Mouse (Mus musculus): ENCODE results near the gene Zfp280d. TPM values are rescaled to one million over a fixed set of nuclear protein-coding genes. Genes with fewer than 3 reads are reported as not detected.

Gene Zfp280d
- polyA plus RNA-seq (2015; fragmentation: Nextera tagmentation; extraction: Ambion mirVana) = 17.9 and 20.7 TPM in 2 replicates

DNA sequence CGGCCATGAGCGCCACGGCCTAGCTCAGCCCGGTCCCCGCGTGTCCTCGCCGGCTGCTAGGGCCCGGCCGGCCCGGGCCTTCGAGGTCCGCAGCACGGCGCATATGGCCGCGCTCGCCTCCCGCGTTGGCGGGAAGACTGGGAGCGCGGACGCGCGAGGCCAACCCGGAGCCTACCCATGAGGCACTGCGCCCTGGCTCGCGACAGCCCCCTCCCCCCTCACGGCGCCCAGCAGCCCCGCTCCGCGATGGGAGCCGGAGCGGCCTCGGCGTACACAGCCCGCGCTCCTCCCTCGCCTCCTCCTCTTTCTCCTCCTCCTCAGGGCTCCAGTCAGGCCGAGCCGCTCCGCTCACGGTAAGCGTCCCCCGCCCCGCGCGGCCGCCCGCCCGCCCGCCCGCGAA, at the start of gene Zfp280d:
Zfp280d (plus strand) TSS at position 184 of the 400 bp plus-strand sequence.
- H3K9ac ChIP-seq (ENCODE audit: low read depth, low read length) = peak within 1 kb of the TSS; percentile 93
- WGBS = under 1% methylated on average over 33 of the region's 57 CpGs
- ATAC-seq = peak; percentile 99

GRCm38 (mm10) chr9:72226536-72226935, 48.1 kb upstream of the Zfp280d start:
- H3K9ac ChIP-seq (ENCODE audit: low read depth, low read length) = no peak overlapping the region
- no peak overlapping the region for H3K4me3 ChIP-seq (ENCODE audit: low read length)
- no peak overlapping the region for H3K4me2 ChIP-seq (ENCODE audit: low read depth, low read length)
- H3K27me3 ChIP-seq (replicated peaks; ENCODE audit: control insufficient read depth, insufficient read depth, low read length) = no peaks in the 10 kb centered on the region
- H3K36me3 ChIP-seq (ENCODE audit: control insufficient read depth, insufficient read depth, low read length) = no peaks in the 10 kb centered on the region
- no peaks in the 10 kb centered on the region for H3K9me3 ChIP-seq (ENCODE audit: control insufficient read depth, low read length)
- H3K4me1 ChIP-seq (ENCODE audit: control insufficient read depth, insufficient read depth, low read length) = no peaks in the 10 kb centered on the region
- no peak for ATAC-seq
- H3K27ac ChIP-seq (ENCODE audit: low read length) = no peak overlapping the region
- WGBS = 64% methylated on average over 6 of the region's 6 CpGs

More for the DNA sequence above, at the start of gene Zfp280d:
- Histone ChIP-seq H3K4me3 (ENCODE audit: low read length) (peak within 1 kb of the TSS; percentile 70), H3K4me1 (ENCODE audit: control insufficient read depth, insufficient read depth, low read length) (peaks cover 7% of the 10 kb centered on the region; the same call in 1 of the 2 replicates), H3K27me3 (replicated peaks; ENCODE audit: control insufficient read depth, insufficient read depth, low read length) (no peaks in the 10 kb centered on the region), H3K4me2 (ENCODE audit: low read depth, low read length) (peak within 1 kb of the TSS; percentile 56), H3K9me3 (ENCODE audit: control insufficient read depth, low read length) (peaks cover 4% of the 10 kb centered on the region; the same call in 1 of the 2 replicates), H3K27ac (ENCODE audit: low read length) (peak within 1 kb of the TSS; percentile 96), H3K36me3 (ENCODE audit: control insufficient read depth, insufficient read depth, low read length) (no peaks in the 10 kb centered on the region)

DNA sequence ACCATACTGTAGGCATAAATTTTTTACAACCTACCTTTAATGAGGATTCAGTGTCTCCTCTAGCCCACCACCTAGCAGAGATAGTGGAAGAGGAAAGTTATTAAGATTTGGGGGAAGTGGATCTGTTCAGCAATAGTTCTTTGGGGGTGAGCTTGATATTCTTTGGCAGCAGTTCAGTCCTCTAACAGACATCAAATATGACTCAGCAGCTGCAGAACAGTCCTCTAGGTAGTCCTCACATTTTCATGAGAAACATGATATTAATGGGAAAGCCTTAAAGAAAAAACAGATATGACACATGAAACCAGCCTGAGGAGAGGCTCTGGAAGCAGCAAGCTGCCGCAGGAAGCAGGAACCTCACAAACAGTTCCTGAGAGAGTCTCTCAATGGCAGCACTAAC, 22.0 kb upstream of the Zfp280d start:
- WGBS = 94% methylated on average over 1 of the region's 1 CpGs
- Histone ChIP-seq H3K4me2 (ENCODE audit: low read depth, low read length) (no peak overlapping the region), H3K4me1 (ENCODE audit: control insufficient read depth, insufficient read depth, low read length) (no peaks in the 10 kb centered on the region), H3K27ac (ENCODE audit: low read length) (no peak overlapping the region), H3K4me3 (ENCODE audit: low read length) (no peak overlapping the region), H3K9ac (ENCODE audit: low read depth, low read length) (no peak overlapping the region), H3K36me3 (ENCODE audit: control insufficient read depth, insufficient read depth, low read length) (no peaks in the 10 kb centered on the region), H3K9me3 (ENCODE audit: control insufficient read depth, low read length) (no peaks in the 10 kb centered on the region; the same call in 1 of the 2 replicates), H3K27me3 (replicated peaks; ENCODE audit: control insufficient read depth, insufficient read depth, low read length) (no peaks in the 10 kb centered on the region)
- ATAC-seq = no peak

DNA sequence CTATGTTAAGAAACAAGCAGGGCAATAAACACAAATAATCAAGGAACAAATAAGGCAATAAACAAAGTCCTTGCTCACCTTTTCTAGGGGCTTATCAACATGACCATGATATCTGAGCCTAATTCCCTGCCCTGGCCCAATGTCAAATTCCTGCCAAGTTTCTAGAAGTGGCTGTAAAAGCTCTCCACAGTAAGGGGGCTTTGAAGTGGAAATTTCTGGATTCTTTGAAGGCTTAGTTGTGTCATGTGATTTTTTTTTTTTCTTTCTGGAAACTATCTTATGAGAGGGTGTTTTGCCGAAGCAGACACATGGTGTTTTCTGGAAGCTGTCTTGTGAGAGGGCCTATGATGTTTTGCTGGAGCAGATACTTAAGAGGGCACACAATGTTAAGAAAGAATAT, 19.4 kb upstream of the Zfp280d start:
- 77% methylated on average over 1 of the region's 1 CpGs for WGBS
- H3K9me3 ChIP-seq (ENCODE audit: control insufficient read depth, low read length) = no peaks in the 10 kb centered on the region; the same call in 1 of the 2 replicates
- no peak overlapping the region for H3K27ac ChIP-seq (ENCODE audit: low read length)
- no peaks in the 10 kb centered on the region for H3K36me3 ChIP-seq (ENCODE audit: control insufficient read depth, insufficient read depth, low read length)
- H3K4me1 ChIP-seq (ENCODE audit: control insufficient read depth, insufficient read depth, low read length) = no peaks in the 10 kb centered on the region
- no peak overlapping the region for H3K9ac ChIP-seq (ENCODE audit: low read depth, low read length)
- no peak for ATAC-seq
- no peak overlapping the region for H3K4me3 ChIP-seq (ENCODE audit: low read length)
- H3K4me2 ChIP-seq (ENCODE audit: low read depth, low read length) = no peak overlapping the region
- H3K27me3 ChIP-seq (replicated peaks; ENCODE audit: control insufficient read depth, insufficient read depth, low read length) = no peaks in the 10 kb centered on the region

- H3K9me3 ChIP-seq (ENCODE audit: control insufficient read depth, low read length) = no peaks in the 10 kb centered on the region; the same call in 1 of the 2 replicates
- 65% methylated on average over 3 of the region's 3 CpGs for WGBS
Observed at GRCm38 (mm10) chr9:72256646-72257045, 18.0 kb upstream of the Zfp280d start.

GRCm38 (mm10) chr9:72260337-72260736, 14.3 kb upstream of the Zfp280d start:
- H3K9me3 ChIP-seq (ENCODE audit: control insufficient read depth, low read length) = peaks cover 2% of the 10 kb centered on the region; the same call in 1 of the 2 replicates
- H3K36me3 ChIP-seq (ENCODE audit: control insufficient read depth, insufficient read depth, low read length) = no peaks in the 10 kb centered on the region
- no peaks in the 10 kb centered on the region for H3K27me3 ChIP-seq (replicated peaks; ENCODE audit: control insufficient read depth, insufficient read depth, low read length)
- H3K27ac ChIP-seq (ENCODE audit: low read length) = no peak overlapping the region
- H3K4me2 ChIP-seq (ENCODE audit: low read depth, low read length) = no peak overlapping the region
- H3K4me1 ChIP-seq (ENCODE audit: control insufficient read depth, insufficient read depth, low read length) = no peaks in the 10 kb centered on the region
- 16% methylated on average over 7 of the region's 7 CpGs for WGBS
- ATAC-seq = peak; percentile 76
- H3K4me3 ChIP-seq (ENCODE audit: low read length) = no peak overlapping the region
- no peak overlapping the region for H3K9ac ChIP-seq (ENCODE audit: low read depth, low read length)

More at GRCm38 (mm10) chr9:72256646-72257045, 18.0 kb upstream of the Zfp280d start:
- no peak overlapping the region for H3K4me3 ChIP-seq (ENCODE audit: low read length)
- no peak overlapping the region for H3K27ac ChIP-seq (ENCODE audit: low read length)
- H3K4me2 ChIP-seq (ENCODE audit: low read depth, low read length) = no peak overlapping the region
- no peak for ATAC-seq
- H3K9ac ChIP-seq (ENCODE audit: low read depth, low read length) = no peak overlapping the region
- no peaks in the 10 kb centered on the region for H3K4me1 ChIP-seq (ENCODE audit: control insufficient read depth, insufficient read depth, low read length)
- no peaks in the 10 kb centered on the region for H3K36me3 ChIP-seq (ENCODE audit: control insufficient read depth, insufficient read depth, low read length)
- H3K27me3 ChIP-seq (replicated peaks; ENCODE audit: control insufficient read depth, insufficient read depth, low read length) = no peaks in the 10 kb centered on the region

DNA sequence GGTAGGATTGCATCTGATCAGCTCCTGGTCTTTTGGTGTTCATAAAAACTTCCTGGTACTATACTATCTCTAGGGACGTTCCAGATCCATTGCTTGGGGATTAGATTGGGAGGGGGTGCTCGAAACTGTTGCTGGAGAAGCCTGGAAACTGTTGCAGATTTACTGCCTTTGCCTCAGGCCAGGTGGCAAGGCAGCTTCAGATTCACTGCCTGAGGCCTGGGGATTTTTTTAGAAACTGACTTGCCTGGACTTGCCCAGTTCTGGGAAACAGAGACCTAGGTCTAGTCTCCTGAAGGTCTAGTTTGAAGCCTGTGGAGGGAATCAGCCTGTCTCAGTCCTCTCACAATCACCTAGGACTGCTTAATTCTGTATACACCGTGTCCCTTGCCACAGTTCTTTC, 9.8 kb upstream of the Zfp280d start:
- Histone ChIP-seq H3K9ac (ENCODE audit: low read depth, low read length) (no peak overlapping the region), H3K27ac (ENCODE audit: low read length) (no peak overlapping the region), H3K4me3 (ENCODE audit: low read length) (no peak overlapping the region), H3K4me2 (ENCODE audit: low read depth, low read length) (no peak overlapping the region), H3K4me1 (ENCODE audit: control insufficient read depth, insufficient read depth, low read length) (no peaks in the 10 kb centered on the region), H3K9me3 (ENCODE audit: control insufficient read depth, low read length) (0 out of 2 replicates have a peak, but pooled peaks cover 2% of the 10 kb centered on the region), H3K36me3 (ENCODE audit: control insufficient read depth, insufficient read depth, low read length) (no peaks in the 10 kb centered on the region), H3K27me3 (replicated peaks; ENCODE audit: control insufficient read depth, insufficient read depth, low read length) (no peaks in the 10 kb centered on the region)
- WGBS = 82% methylated on average over 3 of the region's 3 CpGs
- ATAC-seq = no peak

- H3K9ac ChIP-seq (ENCODE audit: low read depth, low read length) = no peak overlapping the region
- no peak overlapping the region for H3K4me2 ChIP-seq (ENCODE audit: low read depth, low read length)
- H3K9me3 ChIP-seq (ENCODE audit: control insufficient read depth, low read length) = peaks cover 4% of the 10 kb centered on the region; the same call in 1 of the 2 replicates
- WGBS = 90% methylated on average over 1 of the region's 1 CpGs
- H3K4me3 ChIP-seq (ENCODE audit: low read length) = no peak overlapping the region
- no peak overlapping the region for H3K27ac ChIP-seq (ENCODE audit: low read length)
- H3K36me3 ChIP-seq (ENCODE audit: control insufficient read depth, insufficient read depth, low read length) = no peaks in the 10 kb centered on the region
- H3K4me1 ChIP-seq (ENCODE audit: control insufficient read depth, insufficient read depth, low read length) = no peaks in the 10 kb centered on the region
- ATAC-seq = no peak
- no peaks in the 10 kb centered on the region for H3K27me3 ChIP-seq (replicated peaks; ENCODE audit: control insufficient read depth, insufficient read depth, low read length)
Observed at GRCm38 (mm10) chr9:72270146-72270545, 4.5 kb upstream of the Zfp280d start.

DNA sequence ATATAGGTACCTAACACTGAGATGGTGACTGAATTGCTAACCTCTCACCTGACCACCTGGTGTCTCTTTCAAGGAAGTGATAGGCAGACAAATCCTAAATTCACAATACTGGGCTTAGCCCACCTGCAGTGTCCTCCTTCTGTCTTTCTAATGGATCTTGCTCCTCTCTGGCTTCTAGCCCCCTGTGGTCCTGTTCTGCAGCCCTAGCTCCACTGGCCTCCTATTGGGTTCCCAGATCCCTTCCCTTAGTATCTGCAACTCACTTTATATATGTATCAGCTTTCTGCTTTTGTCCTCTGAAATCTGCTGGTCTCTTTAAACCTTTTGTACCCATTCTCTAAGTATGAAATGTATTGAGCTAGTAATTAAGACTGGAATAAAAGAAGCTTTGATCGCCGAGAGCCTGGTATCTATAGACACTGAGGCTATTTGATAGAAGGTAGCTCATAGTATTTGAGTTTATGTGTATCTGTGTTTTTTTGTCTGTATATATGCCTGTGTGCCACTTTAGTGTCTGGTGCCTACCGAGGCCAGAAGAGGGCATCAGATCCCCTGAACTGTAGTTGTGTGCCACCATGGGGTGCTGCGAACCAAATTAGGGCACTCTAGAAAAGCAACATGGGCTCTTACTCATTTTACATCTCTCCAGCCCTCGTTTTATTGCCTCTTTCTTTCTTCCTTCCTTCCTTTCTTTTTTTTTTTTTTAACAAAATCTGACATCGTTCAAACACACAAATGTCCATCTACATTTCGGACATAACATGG, 832 bp upstream of the Zfp280d start:
- Histone ChIP-seq H3K27me3 (replicated peaks; ENCODE audit: control insufficient read depth, insufficient read depth, low read length) (no peaks in the 10 kb centered on the region), H3K27ac (ENCODE audit: low read length) (no peak overlapping the region), H3K36me3 (ENCODE audit: control insufficient read depth, insufficient read depth, low read length) (no peaks in the 10 kb centered on the region), H3K4me1 (ENCODE audit: control insufficient read depth, insufficient read depth, low read length) (peaks cover 7% of the 10 kb centered on the region; the same call in 1 of the 2 replicates), H3K9ac (ENCODE audit: low read depth, low read length) (no peak overlapping the region), H3K4me3 (ENCODE audit: low read length) (no peak overlapping the region), H3K9me3 (ENCODE audit: control insufficient read depth, low read length) (peaks cover 4% of the 10 kb centered on the region; the same call in 1 of the 2 replicates), H3K4me2 (ENCODE audit: low read depth, low read length) (no peak overlapping the region)
- no peak for ATAC-seq
- WGBS = 86% methylated on average over 7 of the region's 7 CpGs
